22 mouse cellular contexts compared by ENCODE assay signal in genomic region chr12:105911556-105911955, GRCm38 (mm10).
A peak's percentile ranks its signal among the peaks of the same experiment; 100 is the strongest.
DNase-seq lines count a peak whose midpoint lies in the region; ATAC-seq and TF ChIP-seq lines count a peak whose summit lies in the region.
"Had no signal": no experiment of that assay in that cellular context is flagged by ENCODE, and none has a peak within 500 bp of the region (broad histone marks: within the 10 kb centered on the region; RNA-seq: fewer than 3 reads in every experiment).

No protein-coding gene starts in this region.

- WGBS in embryonic facial prominence, embryonic 11.5 days, result 32% methylated on average over 9 of the region's 9 CpGs
- WGBS in olfactory bulb, adult 2 months, result 24% methylated on average over 9 of the region's 9 CpGs

- H3K9ac ChIP-seq in embryonic facial prominence, embryonic 11.5 days (replicated peaks; ENCODE audit: low read length), result no peak overlapping the region
- H3K9ac ChIP-seq: forebrain, embryonic 12.5 days; heart, embryonic 13.5 days; intestine, embryonic 15.5 days had no signal

- H3K27me3 ChIP-seq in embryonic facial prominence, embryonic 11.5 days (ENCODE audit: control insufficient read depth, insufficient read depth, low read length), result no peaks in the 10 kb centered on the region
- H3K27me3 ChIP-seq: CH12.LX; heart, embryonic 13.5 days; intestine, embryonic 15.5 days had no signal

- no peaks in the 10 kb centered on the region; the same call in 1 of the 2 replicates for H3K4me1 ChIP-seq in embryonic facial prominence, embryonic 11.5 days (ENCODE audit: control insufficient read depth, insufficient read depth, low read length)
- peaks cover 31% of the 10 kb centered on the region for H3K4me1 ChIP-seq in olfactory bulb, adult 2 months (ENCODE audit: control insufficient read depth, insufficient read depth, low read length)
- H3K4me1 ChIP-seq: intestine, embryonic 15.5 days had no signal

- peak; percentile 66 for DNase-seq in embryo, embryonic 11 days
- no peak for DNase-seq in embryo, embryonic 9.5 days (ENCODE audit: extremely low spot score)
- peak; percentile 92 for DNase-seq in embryonic facial prominence, embryonic 11.5 days (ENCODE audit: low spot score)
- DNase-seq in forelimb bud, embryonic 11.5 days (ENCODE audit: low read depth, low spot score), result peak; percentile 53
- no peak for DNase-seq in urinary bladder, postnatal 25 days (ENCODE audit: low spot score)
- DNase-seq in left cerebral cortex, postnatal 25 days (ENCODE audit: low spot score in 2 of 2), result no peak
- DNase-seq: adrenal gland, postnatal 14 days; cerebellum, adult 11-12 months; cerebellum, adult 9-10 months; cerebellum, postnatal 25 days; gastrocnemius, adult 2 months; gastrocnemius, postnatal 25 days; heart, adult 11 months; heart, postnatal 36 days had no signal

- H3K9me3 ChIP-seq in embryonic facial prominence, embryonic 11.5 days (replicated peaks; ENCODE audit: control insufficient read depth, low read length), result no peaks in the 10 kb centered on the region
- H3K9me3 ChIP-seq: forebrain, embryonic 12.5 days; heart, embryonic 13.5 days; intestine, embryonic 15.5 days had no signal

- intact Hi-C loops in left cerebral cortex, postnatal 25 days (cut with DNase I), result no loop called here

- no peak overlapping the region for H3K4me2 ChIP-seq in embryonic facial prominence, embryonic 11.5 days (ENCODE audit: low read depth, low read length)
- H3K4me2 ChIP-seq: forebrain, embryonic 12.5 days; intestine, embryonic 15.5 days had no signal

- H3K27ac ChIP-seq in embryonic facial prominence, embryonic 11.5 days (replicated peaks; ENCODE audit: low read depth, low read length), result no peak overlapping the region
- H3K27ac ChIP-seq in olfactory bulb, adult 2 months (ENCODE audit: insufficient read depth, low read depth, low read length), result peak overlapping the region; percentile 63
- H3K27ac ChIP-seq: forebrain, embryonic 12.5 days; gastrocnemius, adult 2 months; heart, embryonic 13.5 days; intestine, embryonic 15.5 days had no signal

- TF ChIP-seq POLR2A in olfactory bulb, adult 2 months (IDR thresholded peaks at IDR 0.05; ENCODE audit: insufficient read depth, low read depth, low read length), result no peak

- no peak for TF ChIP-seq CTCF in olfactory bulb, adult 2 months (IDR thresholded peaks at IDR 0.05; ENCODE audit: insufficient read depth, low read depth, low read length)

- no peaks in the 10 kb centered on the region for H3K36me3 ChIP-seq in embryonic facial prominence, embryonic 11.5 days (replicated peaks; ENCODE audit: control insufficient read depth, insufficient read depth, low read depth, low read length)
- H3K36me3 ChIP-seq: forebrain, embryonic 12.5 days; heart, embryonic 13.5 days; intestine, embryonic 15.5 days had no signal

- H3K4me3 ChIP-seq in embryonic facial prominence, embryonic 11.5 days (ENCODE audit: low read depth, low read length), result no peak overlapping the region
- no peak overlapping the region for H3K4me3 ChIP-seq in olfactory bulb, adult 2 months (ENCODE audit: insufficient read depth, low read depth, low read length)
- H3K4me3 ChIP-seq: forebrain, embryonic 12.5 days; gastrocnemius, adult 2 months; heart, embryonic 13.5 days; intestine, embryonic 15.5 days had no signal

- peak; percentile 40; the same call in 1 of the 2 replicates for ATAC-seq in embryonic facial prominence, embryonic 11.5 days (replicated peaks; ENCODE audit: insufficient number of reproducible peaks, low FRiP score, low TSS enrichment, low read depth)
- ATAC-seq: activated CD4-positive, CD25-positive, alpha-beta regulatory T cell, adult 4 months; hindbrain, embryonic 16.5 days; intestine, embryonic 15.5 days; Patski had no signal

Comparison
In these comparisons a context has a peak if more than half of its experiments do, and no peak if none do; other contexts are left out.
1. DNase-seq: peak in embryo, embryonic 11 days (single experiment), embryonic facial prominence, embryonic 11.5 days (single experiment) and forelimb bud, embryonic 11.5 days (single experiment); none in embryo, embryonic 9.5 days (single experiment), urinary bladder, postnatal 25 days (single experiment) and left cerebral cortex, postnatal 25 days (0 of 2).